ENCODE assay signal across 21 mouse cellular contexts in the genomic region with DNA sequence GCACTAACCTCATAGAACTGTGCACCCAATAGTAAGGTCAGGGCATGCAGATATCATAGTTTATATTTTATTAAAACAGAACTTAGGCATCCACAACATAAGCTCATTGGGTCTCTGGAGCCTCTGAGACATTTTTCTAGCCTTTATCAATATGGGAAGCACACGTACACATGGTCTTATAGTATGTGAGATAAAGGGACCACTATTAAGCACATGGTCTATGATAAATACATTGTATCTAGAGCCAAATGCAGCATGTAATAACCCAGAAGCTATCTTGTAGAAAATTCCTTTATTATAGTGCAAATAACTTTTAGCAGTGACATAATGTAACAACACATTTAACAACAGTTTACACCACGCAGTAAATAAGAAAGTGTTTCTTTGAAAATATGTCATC.
"Had no signal": no experiment of that assay in that cellular context is flagged by ENCODE, and none has a peak within 500 bp of the region (broad histone marks: within the 10 kb centered on the region; RNA-seq: fewer than 3 reads in every experiment).

No protein-coding gene starts in this region.

- ATAC-seq: intestine, embryonic 15.5 days; midbrain, embryonic 13.5 days had no signal

- H3K36me3 ChIP-seq: stomach, embryonic 15.5 days had no signal

- H3K27ac ChIP-seq: intestine, embryonic 15.5 days; limb, embryonic 15.5 days; midbrain, embryonic 10.5 days; midbrain, embryonic 13.5 days; neural tube, embryonic 12.5 days; neural tube, embryonic 15.5 days; stomach, embryonic 15.5 days had no signal

- DNase-seq: kidney, adult 11 months; kidney, adult 9 months; kidney, postnatal 14 days; kidney, postnatal 4 days; left cerebral cortex, postnatal 4 days; lung, adult 2 months; lung, postnatal 14 days; lung, postnatal 4 days; retina, postnatal 1 day; right cerebral cortex, postnatal 25 days; spleen, adult 18-20 months; thymus, adult 18-20 months; thymus, postnatal 36 days had no signal

- H3K9me3 ChIP-seq: intestine, embryonic 15.5 days; limb, embryonic 12.5 days; limb, embryonic 15.5 days; midbrain, embryonic 10.5 days; midbrain, embryonic 13.5 days; neural tube, embryonic 12.5 days; neural tube, embryonic 15.5 days; stomach, embryonic 15.5 days had no signal

- H3K27me3 ChIP-seq: intestine, embryonic 15.5 days; limb, embryonic 12.5 days; limb, embryonic 15.5 days; midbrain, embryonic 13.5 days; neural tube, embryonic 12.5 days; neural tube, embryonic 15.5 days; stomach, embryonic 15.5 days had no signal

- H3K9ac ChIP-seq: intestine, embryonic 15.5 days; limb, embryonic 12.5 days; limb, embryonic 15.5 days; midbrain, embryonic 13.5 days; neural tube, embryonic 12.5 days; neural tube, embryonic 15.5 days; stomach, embryonic 15.5 days had no signal

- H3K4me1 ChIP-seq: intestine, embryonic 15.5 days; limb, embryonic 15.5 days; neural tube, embryonic 12.5 days; stomach, embryonic 15.5 days had no signal

- H3K4me2 ChIP-seq: intestine, embryonic 15.5 days; limb, embryonic 12.5 days; limb, embryonic 15.5 days; midbrain, embryonic 13.5 days; neural tube, embryonic 12.5 days; neural tube, embryonic 15.5 days; stomach, embryonic 15.5 days had no signal

- H3K4me3 ChIP-seq: intestine, embryonic 15.5 days; limb, embryonic 12.5 days; limb, embryonic 15.5 days; midbrain, embryonic 10.5 days; midbrain, embryonic 13.5 days; neural tube, embryonic 12.5 days; neural tube, embryonic 15.5 days; stomach, embryonic 15.5 days had no signal
